Mouse (Mus musculus) liver, embryonic 15.5 days (tissue): ENCODE data around the gene Manf. TPM values are rescaled to one million over a fixed set of nuclear protein-coding genes. Genes with fewer than 3 reads are reported as not detected.

Source experiments
- polyA plus RNA-seq: library from polyadenylated mRNA; unstranded; fragments of >200 nt; fragmentation: Nextera tagmentation; extraction: Ambion mirVana; gene quantifications from 2 replicates; pipeline ENCODE4 v1.2.1, GENCODE M21; 2015

The Manf gene
- polyA plus RNA-seq, 1 experiment from 2014 or later, result 152 TPM

Other genes starting within 250 kb of the Manf start
- gene Grm2, start 235.9 kb downstream of the Manf start, polyA plus RNA-seq, result not detected in 2 replicates
- 16.5 and 16.8 TPM in 2 replicates for gene Tex264, start 206.1 kb downstream of the Manf start, polyA plus RNA-seq
- 1.8 and 2.0 TPM in 2 replicates for gene Rad54l2, start 102.8 kb downstream of the Manf start, polyA plus RNA-seq
- gene Dcaf1, start 70.1 kb downstream of the Manf start, polyA plus RNA-seq, result 10.9 and 12.0 TPM in 2 replicates
- 2.6 and 3.1 TPM in 2 replicates for gene Rbm15b, start 4.6 kb downstream of the Manf start, polyA plus RNA-seq